Mouse (Mus musculus): Measurements from ENCODE around the gene Hecw2.

GRCm38 (mm10) chr1:53997239-53997638, 197.7 kb downstream of the Hecw2 start:
- TF ChIP-seq CTCF (IDR thresholded peaks at IDR 0.05) (no peak), EP300 (IDR thresholded peaks at IDR 0.05; ENCODE audit: insufficient read depth, low read depth, low read length) (no peak), POLR2A (IDR thresholded peaks at IDR 0.05; ENCODE audit: insufficient read depth, low read depth, low read length) (no peak)
